Mouse (Mus musculus) liver, postnatal 0 days (tissue): ENCODE results near the gene Cnot4. TPM values are rescaled to one million over a fixed set of nuclear protein-coding genes. Genes with fewer than 3 reads are reported as not detected.

Source experiments
- ATAC-seq: fragments of 200-750 bp; cut with Nextera tagmentation; 2 replicates; pipeline ENCODE4 v1.8.0; 2017; ENCODE audit warnings: mild to moderate bottlenecking, moderate library complexity
- DNase-seq: peaks from one replicate; pipeline ENCODE4 v3.0.0-alpha.2; 2016
- H3K27ac ChIP-seq: fragments of 300-500 bp; sonication (generic); 2 replicates; pipeline ENCODE4 v1.5.1; 2014; ENCODE audit warnings: antibody characterized with exemption, moderate library complexity, mild to moderate bottlenecking, low read depth
- H3K27me3 ChIP-seq: fragments of 300-500 bp; sonication (generic); 2 replicates; pipeline ENCODE4 v1.6.1; 2014; ENCODE audit warnings: low read length, control low read depth, mixed read lengths; ENCODE audit not compliant: insufficient read depth
- H3K36me3 ChIP-seq: fragments of 300-500 bp; sonication (generic); replicated peaks from 2 replicates; pipeline ENCODE4 v1.6.1; 2014; ENCODE audit warnings: mild to moderate bottlenecking, control low read depth, low read length, moderate library complexity, mixed read lengths; ENCODE audit not compliant: insufficient read depth
- H3K4me1 ChIP-seq: fragments of 300-500 bp; sonication (generic); 2 replicates; pipeline ENCODE4 v1.6.1; 2014; ENCODE audit warnings: antibody characterized with exemption, mild to moderate bottlenecking, control low read depth; ENCODE audit not compliant: insufficient read depth
- H3K4me2 ChIP-seq: fragments of 300-500 bp; sonication (generic); 2 replicates; pipeline ENCODE4 v1.6.1; 2014; ENCODE audit warnings: low read depth, mild to moderate bottlenecking, low read length, moderate library complexity, mixed read lengths
- H3K4me3 ChIP-seq: fragments of 300-500 bp; sonication (generic); 2 replicates; pipeline ENCODE4 v1.5.1; 2014; ENCODE audit warnings: low read depth, low read length
- H3K9ac ChIP-seq: fragments of 300-500 bp; sonication (generic); replicated peaks from 2 replicates; pipeline ENCODE4 v1.6.1; 2014; ENCODE audit warnings: mild to moderate bottlenecking, moderate library complexity
- H3K9me3 ChIP-seq: fragments of 300-500 bp; sonication (generic); 2 replicates; pipeline ENCODE4 v1.6.1; 2016; ENCODE audit warnings: mild to moderate bottlenecking, control low read depth, low read length, mixed read lengths
- CTCF ChIP-seq: sonication (generic); IDR thresholded peaks from 2 replicates; pipeline ENCODE4 v1.5.1; 2016; ENCODE audit warnings: antibody characterized with exemption, low read depth
- EP300 ChIP-seq: IDR thresholded peaks from 2 replicates; pipeline ENCODE4 v1.6.1; 2016; ENCODE audit warnings: antibody characterized with exemption, low read depth, mild to moderate bottlenecking
- WGBS: fragments of 180-500 bp; shearing (Covaris S2); extraction: QIAGEN DNeasy Blood & Tissue Kit; methylation state at CpG from one replicate; pipeline ENCODE4 v1.1.7; 2014; ENCODE audit not compliant: insufficient replicate concordance; 5-methylcytosine and 5-hydroxymethylcytosine counted together
- polyA plus RNA-seq: library from polyadenylated mRNA; unstranded; fragments of >200 nt; fragmentation: Nextera tagmentation; extraction: Ambion mirVana; gene quantifications from 2 replicates; pipeline ENCODE4 v1.2.1, GENCODE M21; 2015

Gene Cnot4
- polyA plus RNA-seq, 1 experiment from 2014 or later, result 10.7 TPM

DNA sequence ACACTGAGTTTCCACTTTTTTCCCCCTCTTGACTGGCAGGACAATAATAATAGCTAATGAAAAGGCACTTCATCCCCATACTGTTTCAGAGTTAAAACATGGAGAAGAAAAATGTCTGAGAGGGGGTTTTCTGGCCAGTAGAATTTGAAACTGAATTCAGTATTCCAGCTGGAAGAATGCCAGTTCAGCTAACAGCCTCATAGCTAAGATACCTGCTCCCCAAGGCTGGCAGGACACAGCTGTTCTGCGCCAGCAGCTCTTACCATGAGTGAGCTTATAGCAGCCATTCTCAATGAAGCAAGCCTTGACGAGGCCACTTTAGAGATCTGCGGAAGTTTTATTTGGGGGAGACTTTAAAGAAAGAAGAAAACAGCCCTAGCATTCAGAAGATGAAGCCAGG, 62.3 kb downstream of the Cnot4 start:
- Histone ChIP-seq H3K36me3 (peaks cover 32% of the 10 kb centered on the region), H3K4me2 (no peak overlapping the region), H3K27ac (no peak overlapping the region), H3K27me3 (no peaks in the 10 kb centered on the region), H3K9ac (no peak overlapping the region), H3K4me3 (no peak overlapping the region), H3K9me3 (no peaks in the 10 kb centered on the region), H3K4me1 (no peaks in the 10 kb centered on the region)
- 92% methylated on average over 3 of the region's 3 CpGs for WGBS
- ATAC-seq (no peak), DNase-seq (no peak)
- no peak for TF ChIP-seq EP300
- no peak for TF ChIP-seq CTCF

DNA sequence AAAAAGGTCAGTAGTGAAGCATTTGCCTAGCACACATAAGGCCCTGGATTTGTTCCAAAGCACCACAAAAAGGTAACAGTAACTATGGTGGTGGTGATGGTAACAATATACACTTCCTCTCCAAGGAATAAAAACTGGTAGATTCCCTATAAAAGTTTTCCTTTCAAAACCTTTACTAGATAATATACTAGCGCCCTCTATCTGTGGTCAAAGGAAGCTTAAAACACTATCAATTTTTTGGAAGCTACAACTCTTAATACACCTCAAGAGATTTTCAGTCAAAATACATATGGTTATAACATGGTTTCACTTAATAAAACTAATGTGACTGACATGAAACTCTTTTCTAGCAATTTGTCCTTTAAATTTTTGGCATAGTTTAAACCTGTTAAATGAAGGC, 71.1 kb downstream of the Cnot4 start:
- no peaks in the 10 kb centered on the region for H3K27me3 ChIP-seq
- H3K27ac ChIP-seq, result no peak overlapping the region
- 28% methylated on average over 1 of the region's 1 CpGs for WGBS
- DNase-seq (no peak), ATAC-seq (no peak)
- H3K4me3 ChIP-seq, result no peak overlapping the region
- no peaks in the 10 kb centered on the region for H3K9me3 ChIP-seq
- peak; percentile 35 for TF ChIP-seq CTCF
- no peak for TF ChIP-seq EP300
- peaks cover 6% of the 10 kb centered on the region for H3K36me3 ChIP-seq
- no peak overlapping the region for H3K4me2 ChIP-seq
- no peak overlapping the region for H3K9ac ChIP-seq
- no peaks in the 10 kb centered on the region for H3K4me1 ChIP-seq

DNA sequence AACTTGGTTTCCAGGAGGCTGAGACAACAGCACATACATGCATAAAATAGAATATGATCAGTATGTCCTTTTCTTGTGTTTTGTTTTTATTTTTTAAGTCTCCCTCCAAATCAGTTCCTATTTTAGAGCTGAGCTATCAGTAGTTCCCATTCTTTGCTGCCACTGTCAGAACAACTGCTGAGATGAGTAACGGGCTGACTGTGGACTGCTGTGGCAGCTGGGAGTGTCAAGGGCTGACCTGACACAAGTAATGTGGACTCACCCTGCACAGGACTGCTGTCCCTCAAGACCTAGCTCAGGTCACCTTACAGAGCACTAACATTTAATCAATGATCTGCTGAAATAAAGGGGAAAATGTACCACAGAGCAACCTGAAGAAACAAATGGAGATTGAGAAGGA, 90.4 kb downstream of the Cnot4 start:
- Histone ChIP-seq H3K4me1 (no peaks in the 10 kb centered on the region), H3K9ac (no peak overlapping the region), H3K27ac (no peak overlapping the region), H3K4me3 (no peak overlapping the region), H3K4me2 (no peak overlapping the region), H3K36me3 (no peaks in the 10 kb centered on the region; the same call in 1 of the 2 replicates), H3K27me3 (no peaks in the 10 kb centered on the region), H3K9me3 (no peaks in the 10 kb centered on the region)
- DNase-seq (no peak), ATAC-seq (no peak)
- WGBS, result 77% methylated on average over 1 of the region's 1 CpGs
- no peak for TF ChIP-seq CTCF
- TF ChIP-seq EP300, result no peak

DNA sequence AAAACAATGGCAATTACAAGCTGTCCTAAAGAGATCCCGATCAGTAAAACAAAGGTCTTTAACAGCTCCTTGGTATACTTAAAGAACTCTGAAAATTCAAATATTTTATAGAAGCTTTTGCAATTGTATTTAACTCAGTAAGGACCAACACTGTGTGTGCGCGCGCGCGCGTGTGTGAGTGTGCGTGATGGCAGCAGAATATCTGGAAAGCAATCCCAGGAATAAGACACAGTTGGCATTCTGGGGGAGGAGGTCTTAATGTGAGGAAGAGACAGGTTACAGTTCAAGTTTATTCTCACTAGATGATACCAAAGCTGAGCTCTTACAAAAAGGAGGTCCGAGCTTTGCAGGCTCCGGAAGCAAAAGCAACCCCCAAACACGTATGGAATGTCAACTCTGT, 100.2 kb downstream of the Cnot4 start:
- Histone ChIP-seq H3K27me3 (no peaks in the 10 kb centered on the region), H3K4me1 (no peaks in the 10 kb centered on the region), H3K9ac (no peak overlapping the region), H3K4me2 (no peak overlapping the region), H3K36me3 (peaks cover 5% of the 10 kb centered on the region; the same call in 1 of the 2 replicates), H3K9me3 (no peaks in the 10 kb centered on the region), H3K27ac (no peak overlapping the region), H3K4me3 (no peak overlapping the region)
- DNase-seq (no peak), ATAC-seq (no peak)
- 91% methylated on average over 11 of the region's 11 CpGs for WGBS
- TF ChIP-seq EP300 (no peak), CTCF (no peak)

DNA sequence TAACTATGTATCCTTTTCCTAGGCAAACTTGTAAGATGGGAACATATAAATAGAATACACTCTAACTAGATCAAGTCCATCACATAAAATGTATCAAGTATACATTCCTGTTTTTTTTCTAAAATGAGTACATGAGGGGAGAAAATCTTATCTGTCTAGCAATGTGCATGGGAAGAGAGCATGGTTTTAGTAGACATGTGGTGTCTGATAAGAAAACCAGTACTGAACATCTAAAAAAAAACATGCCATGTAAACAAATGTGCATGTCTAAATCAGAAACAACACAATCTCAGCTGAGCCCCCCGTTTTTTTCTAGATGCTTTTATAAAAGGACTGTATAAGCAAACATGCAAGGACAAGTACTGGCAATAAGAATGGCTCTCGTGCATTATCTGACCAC, 100.8 kb downstream of the Cnot4 start:
- Histone ChIP-seq H3K4me2 (no peak overlapping the region), H3K36me3 (peaks cover 5% of the 10 kb centered on the region; the same call in 1 of the 2 replicates), H3K27me3 (no peaks in the 10 kb centered on the region), H3K4me3 (no peak overlapping the region), H3K4me1 (no peaks in the 10 kb centered on the region), H3K9me3 (no peaks in the 10 kb centered on the region), H3K27ac (no peak overlapping the region), H3K9ac (no peak overlapping the region)
- DNase-seq (no peak), ATAC-seq (no peak)
- 54% methylated on average over 2 of the region's 2 CpGs for WGBS
- TF ChIP-seq EP300 (peak; percentile 32; the same call in 1 of the 2 replicates), CTCF (no peak)

DNA sequence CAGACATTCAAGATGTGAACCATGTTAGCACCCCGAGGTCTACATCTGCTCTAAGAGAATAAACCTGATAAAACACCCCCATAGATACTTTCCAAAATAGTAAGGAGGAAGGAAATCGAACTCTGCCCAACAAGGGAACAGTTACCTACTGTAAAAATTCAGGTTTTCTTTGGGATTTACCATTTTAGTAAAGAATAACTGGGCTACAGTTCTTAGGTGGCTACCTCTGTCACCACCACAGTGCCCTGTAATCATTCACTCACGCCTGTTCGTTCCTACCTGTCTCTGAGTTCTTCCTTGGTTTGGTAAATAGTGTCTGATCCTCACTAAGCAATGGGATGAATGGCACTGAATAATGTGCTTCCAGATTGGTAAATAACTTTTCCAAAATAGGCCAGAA, 102.7 kb downstream of the Cnot4 start:
- DNase-seq, result no peak
- WGBS, result 86% methylated on average over 4 of the region's 4 CpGs
- no peaks in the 10 kb centered on the region for H3K9me3 ChIP-seq
- H3K36me3 ChIP-seq, result no peaks in the 10 kb centered on the region; the same call in 1 of the 2 replicates
- H3K4me3 ChIP-seq, result no peak overlapping the region
- no peak overlapping the region for H3K9ac ChIP-seq
- H3K4me2 ChIP-seq, result no peak overlapping the region
- no peaks in the 10 kb centered on the region for H3K27me3 ChIP-seq
- TF ChIP-seq EP300, result no peak
- no peak for TF ChIP-seq CTCF
- H3K27ac ChIP-seq, result no peak overlapping the region
- no peaks in the 10 kb centered on the region for H3K4me1 ChIP-seq
- ATAC-seq, result no peak

DNA sequence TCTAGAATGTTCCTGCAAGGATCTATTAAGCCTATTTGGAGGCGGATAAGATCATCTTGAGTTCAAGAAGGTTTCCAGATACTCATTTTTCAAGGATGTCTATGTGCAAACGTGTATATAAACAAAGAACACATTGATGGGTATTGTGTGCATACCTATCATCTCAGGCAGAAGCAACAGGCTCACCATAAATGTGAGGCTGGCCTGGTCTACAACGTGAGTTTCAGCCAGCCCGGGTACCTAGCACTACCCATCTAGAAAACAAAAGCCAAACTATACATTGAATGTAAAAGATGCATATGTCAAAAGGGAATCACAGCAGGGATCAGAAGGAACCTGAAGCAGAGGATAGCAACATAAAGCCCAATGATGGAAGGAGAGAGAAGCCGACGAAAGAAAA, 103.3 kb downstream of the Cnot4 start:
- ATAC-seq, result no peak
- H3K27me3 ChIP-seq, result no peaks in the 10 kb centered on the region
- TF ChIP-seq CTCF (no peak), EP300 (no peak)
- H3K4me2 ChIP-seq, result no peak overlapping the region
- DNase-seq, result no peak
- H3K9ac ChIP-seq, result no peak overlapping the region
- H3K36me3 ChIP-seq, result no peaks in the 10 kb centered on the region; the same call in 1 of the 2 replicates
- no peak overlapping the region for H3K4me3 ChIP-seq
- 90% methylated on average over 6 of the region's 6 CpGs for WGBS
- no peak overlapping the region for H3K27ac ChIP-seq
- H3K4me1 ChIP-seq, result no peaks in the 10 kb centered on the region
- H3K9me3 ChIP-seq, result no peaks in the 10 kb centered on the region
